In the genomic region with DNA sequence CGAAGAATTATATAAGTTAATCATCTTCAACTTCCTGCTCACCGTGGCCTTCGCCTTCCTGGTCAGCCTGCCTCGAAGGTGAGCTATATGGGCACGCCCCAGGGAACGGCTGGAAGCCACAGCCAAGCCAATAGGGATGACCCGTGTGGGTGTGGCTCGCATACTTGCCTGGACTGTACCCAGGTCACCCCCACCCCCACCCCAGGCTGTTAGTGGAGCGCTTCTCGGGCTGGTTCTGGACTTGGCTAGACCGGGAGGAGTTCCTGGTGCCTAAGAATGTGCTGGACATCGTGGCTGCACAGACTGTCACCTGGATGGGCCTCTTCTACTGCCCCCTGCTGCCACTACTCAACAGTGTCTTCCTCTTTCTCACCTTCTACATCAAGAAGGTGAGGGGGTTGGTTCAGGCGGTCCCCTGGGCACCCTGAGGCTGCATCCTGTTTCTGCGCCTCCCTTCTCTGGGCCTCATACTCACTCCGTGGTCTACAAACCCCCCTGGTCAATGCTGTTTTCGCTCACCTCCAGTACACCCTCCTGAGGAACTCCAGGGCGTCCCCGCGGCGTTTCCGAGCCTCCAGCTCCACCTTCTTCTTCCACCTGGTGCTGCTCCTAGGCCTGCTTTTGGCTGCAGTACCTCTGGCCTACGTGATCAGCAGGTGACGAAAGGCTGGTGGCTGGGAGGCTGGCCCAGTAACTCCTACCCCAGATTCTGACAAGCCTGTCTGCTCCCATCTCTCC, we compare ENCODE assay signal across 8 mouse cellular contexts. TPM values are rescaled to one million over a fixed set of nuclear protein-coding genes. Genes with fewer than 3 reads are reported as not detected.
DNase-seq lines count a peak whose midpoint lies in the region; ATAC-seq and TF ChIP-seq lines count a peak whose summit lies in the region.

No protein-coding gene starts in this region.

- no peaks in the 10 kb centered on the region for H3K9me3 ChIP-seq in CH12.LX (replicated peaks; ENCODE audit: low read length)
- no peaks in the 10 kb centered on the region for H3K9me3 ChIP-seq in hindbrain, embryonic 13.5 days

- H3K4me2 ChIP-seq in CH12.LX (ENCODE audit: insufficient read depth, low read depth, poor library complexity, severe bottlenecking) = peak overlapping the region; percentile 84
- peak overlapping the region; percentile 13; the same call in 1 of the 2 replicates for H3K4me2 ChIP-seq in hindbrain, embryonic 13.5 days

- WGBS in hindbrain, embryonic 13.5 days = 33% methylated on average over 23 of the region's 23 CpGs
- WGBS in liver, adult 2 months = 38% methylated on average over 23 of the region's 23 CpGs
- 24% methylated on average over 23 of the region's 23 CpGs for WGBS in small intestine, adult 2 months

- no peaks in the 10 kb centered on the region for H3K79me2 ChIP-seq in CH12.LX (replicated peaks; ENCODE audit: control insufficient read depth, extremely low read depth, insufficient read depth, poor library complexity, severe bottlenecking)
- H3K79me2 ChIP-seq in liver, adult 2 months (ENCODE audit: control insufficient read depth, insufficient read depth, low read length) = no peaks in the 10 kb centered on the region

- H3K4me1 ChIP-seq in CH12.LX (ENCODE audit: control insufficient read depth in 1 of 2, insufficient read depth in 2 of 2) = peaks cover 21 to 66% of the 10 kb centered on the region in 2 experiments
- H3K4me1 ChIP-seq in hindbrain, embryonic 13.5 days (replicated peaks) = peaks cover 3% of the 10 kb centered on the region; the same call in 1 of the 2 replicates
- peaks cover 4% of the 10 kb centered on the region for H3K4me1 ChIP-seq in liver, adult 2 months (ENCODE audit: control insufficient read depth, insufficient read depth, low read length)
- H3K4me1 ChIP-seq in small intestine, adult 2 months (ENCODE audit: control insufficient read depth, insufficient read depth, insufficient read length, low read length) = peaks cover 13% of the 10 kb centered on the region

- no peaks in the 10 kb centered on the region for H3K27me3 ChIP-seq in CH12.LX (replicated peaks)
- H3K27me3 ChIP-seq in hindbrain, embryonic 13.5 days = peaks cover 32% of the 10 kb centered on the region
- no peaks in the 10 kb centered on the region for H3K27me3 ChIP-seq in liver, adult 2 months (ENCODE audit: control insufficient read depth, insufficient read depth, low read length)
- no peaks in the 10 kb centered on the region for H3K27me3 ChIP-seq in small intestine, adult 2 months (ENCODE audit: control insufficient read depth, insufficient read depth, low read length)

- TF ChIP-seq CTCF in CH12.LX (conservative IDR thresholded peaks at IDR 0.05 in 1 of 2, IDR thresholded peaks at IDR 0.05 in 1 of 2; ENCODE audit: low read depth in 2 of 2, low read length in 2 of 2) = peak; percentile 49 to 79; a peak in 3 of 4 replicates
- peak; percentile 55 for TF ChIP-seq CTCF in liver, adult 2 months (IDR thresholded peaks at IDR 0.05; ENCODE audit: low read depth, low read length)
- no peak for TF ChIP-seq CTCF in small intestine, adult 2 months (IDR thresholded peaks at IDR 0.05; ENCODE audit: extremely low read depth, insufficient read length, insufficient replicate concordance, low read depth, low read length)

- peak overlapping the region; percentile 22 to 45 (median 27) for H3K4me3 ChIP-seq in CH12.LX (replicated peaks in 1 of 3; ENCODE audit: low read depth in 2 of 3, low read length in 2 of 3, poor library complexity in 1 of 3)
- no peak overlapping the region for H3K4me3 ChIP-seq in hindbrain, embryonic 13.5 days
- no peak overlapping the region for H3K4me3 ChIP-seq in liver, adult 2 months (ENCODE audit: insufficient read depth, low read depth, low read length)
- peak overlapping the region; percentile 69 for H3K4me3 ChIP-seq in small intestine, adult 2 months (ENCODE audit: low read depth, low read length)

- no peak for ATAC-seq in CD4-positive, CD25-positive, alpha-beta regulatory T cell, adult 4 months
- ATAC-seq in hindbrain, embryonic 13.5 days (ENCODE audit: low FRiP score) = no peak

- H3K9ac ChIP-seq in CH12.LX (ENCODE audit: insufficient read depth, low read depth) = peak overlapping the region; percentile 39
- H3K9ac ChIP-seq in hindbrain, embryonic 13.5 days = no peak overlapping the region
- no peak overlapping the region for H3K9ac ChIP-seq in liver, adult 2 months (ENCODE audit: low read depth, low read length)

- 0 out of 2 replicates have a peak, but pooled peaks have one; percentile 43 for TF ChIP-seq EP300 in CH12.LX (IDR thresholded peaks at IDR 0.05; ENCODE audit: low read length)

- dilution Hi-C loops in CH12.LX (cut with MboI; ENCODE audit: extremely low pct_ligation_motif_present, extremely low pct_unique_long_range_greater_than_20kb, low sequenced_read_pairs) = no loop called here

- peak; percentile 43; the same call in 1 of the 2 replicates for TF ChIP-seq POLR2A in CH12.LX (IDR thresholded peaks at IDR 0.05; ENCODE audit: low read depth, low read length)
- TF ChIP-seq POLR2A in liver, adult 2 months (IDR thresholded peaks at IDR 0.05; ENCODE audit: extremely low read depth, insufficient read depth, low read length) = no peak
- TF ChIP-seq POLR2A in small intestine, adult 2 months (IDR thresholded peaks at IDR 0.05; ENCODE audit: low read depth, low read length) = peak; percentile 72

- intact Hi-C loops in left cerebral cortex, postnatal 10 days (cut with DNase I) = no loop called here

- peaks cover 0 to 21% of the 10 kb centered on the region in 2 experiments for H3K36me3 ChIP-seq in CH12.LX (replicated peaks in 1 of 2; ENCODE audit: control insufficient read depth in 1 of 2, insufficient read depth in 1 of 2, low read length in 1 of 2)
- no peaks in the 10 kb centered on the region for H3K36me3 ChIP-seq in hindbrain, embryonic 13.5 days
- H3K36me3 ChIP-seq in liver, adult 2 months (ENCODE audit: control insufficient read depth, insufficient read depth, low read length) = no peaks in the 10 kb centered on the region
- H3K36me3 ChIP-seq in small intestine, adult 2 months (ENCODE audit: control insufficient read depth, insufficient read depth, low read length) = no peaks in the 10 kb centered on the region

- H3K27ac ChIP-seq in CH12.LX (ENCODE audit: insufficient read depth, low read depth) = peak overlapping the region; percentile 61
- H3K27ac ChIP-seq in hindbrain, embryonic 13.5 days = no peak overlapping the region
- H3K27ac ChIP-seq in liver, adult 2 months (replicated peaks; ENCODE audit: insufficient read depth, low read depth, low read length) = no peak overlapping the region
- peak overlapping the region; percentile 96 for H3K27ac ChIP-seq in small intestine, adult 2 months (ENCODE audit: insufficient read depth, low read depth, low read length)

- in situ Hi-C loops in CH12.LX (cut with MboI; ENCODE audit: low pct_ligation_motif_present, low pct_unique_long_range_greater_than_20kb, low sequenced_read_pairs) = loop anchor here (5.0 kb wide), 1 partner anchor 36 kb away; the partner anchor contains the start of genes Afmid and Tk1

- TF ChIP-seq RAD21 in CH12.LX (IDR thresholded peaks at IDR 0.05; ENCODE audit: low read depth, low read length) = peak; percentile 40

- peak; percentile 43 for DNase-seq in CD4-positive, CD25-positive, alpha-beta regulatory T cell, adult 2 months (ENCODE audit: low read depth, low spot score)
- peak; percentile 75 for DNase-seq in CH12.LX (ENCODE audit: extremely low read depth)
- DNase-seq in liver, adult 2 months (ENCODE audit: extremely low read depth, low read depth, low spot score) = peak; percentile 68
- DNase-seq in cerebellum, adult 9-11 months = no peak
- DNase-seq in left cerebral cortex, postnatal 10 days (ENCODE audit: extremely low spot score in 1 of 2, low spot score in 2 of 2) = no peak

RNA-seq across cellular contexts. Expression of gene 6030468B19Rik, which starts 6.6 kb away (rescaled TPM):
- polyA plus RNA-seq in CD4-positive, CD25-positive, alpha-beta regulatory T cell, adult 4 months (2017; shearing (Covaris generic)) = 1 to 10 TPM in 1 of 2 experiments, not detected in 1; 1.0 TPM
- 0.46 and 0.93 TPM in 2 replicates for total RNA-seq in CH12.LX (2012; rRNA removed)
- total RNA-seq in CH12.LX (2014; rRNA removed) = 1.3 and 1.5 TPM in 2 replicates
- 1.4 and 1.7 TPM in 2 replicates for polyA plus RNA-seq in CH12.LX (2012; ENCODE audit: insufficient read length, low read depth)
- not detected in 2 replicates for polyA plus RNA-seq in hindbrain, embryonic 13.5 days (2015; fragmentation: Nextera tagmentation; extraction: Ambion mirVana)
- total RNA-seq in liver, adult 2 months (2014; rRNA removed) = not detected in 2 replicates
- polyA plus RNA-seq in liver, adult 2 months (2012; rRNA removed) = not detected in 2 replicates
- polyA plus RNA-seq in small intestine, adult 2 months (2012; rRNA removed) = 0.09 and 0.47 TPM in 2 replicates
- not detected for total RNA-seq in left cerebral cortex, postnatal 10 days (2021)

RNA-seq across cellular contexts. Expression of gene Tmc6, which starts 8.9 kb away (rescaled TPM):
- 100 to 1,000 TPM in 1 of 2 experiments, 10 to 100 TPM in 1; 85.5 to 146 TPM for polyA plus RNA-seq in CD4-positive, CD25-positive, alpha-beta regulatory T cell, adult 4 months (2017; shearing (Covaris generic))
- total RNA-seq in CH12.LX (2012; rRNA removed) (24.8 and 26.8 TPM in 2 replicates), CH12.LX (2014; rRNA removed) (16.3 and 16.8 TPM in 2 replicates)
- polyA plus RNA-seq in CH12.LX (2012; ENCODE audit: insufficient read length, low read depth) = 28.4 and 30.0 TPM in 2 replicates
- 5.3 TPM in 2 replicates for polyA plus RNA-seq in hindbrain, embryonic 13.5 days (2015; fragmentation: Nextera tagmentation; extraction: Ambion mirVana)
- total RNA-seq in liver, adult 2 months (2014; rRNA removed) = 5.3 and 8.8 TPM in 2 replicates
- 11.8 and 13.5 TPM in 2 replicates for polyA plus RNA-seq in liver, adult 2 months (2012; rRNA removed)
- 53.5 and 84.7 TPM in 2 replicates for polyA plus RNA-seq in small intestine, adult 2 months (2012; rRNA removed)
- total RNA-seq in left cerebral cortex, postnatal 10 days (2021) = 1 to 10 TPM; 4.7 to 4.8 TPM

RNA-seq across cellular contexts. Expression of gene Tmc8, which starts 9.0 kb away (rescaled TPM):
- polyA plus RNA-seq in CD4-positive, CD25-positive, alpha-beta regulatory T cell, adult 4 months (2017; shearing (Covaris generic)) = 10 to 100 TPM; 35.1 to 41.6 TPM
- total RNA-seq in CH12.LX (2012; rRNA removed) (4.0 and 6.1 TPM in 2 replicates), CH12.LX (2014; rRNA removed) (1.4 and 2.2 TPM in 2 replicates)
- 8.8 and 9.8 TPM in 2 replicates for polyA plus RNA-seq in CH12.LX (2012; ENCODE audit: insufficient read length, low read depth)
- 0.75 and 1.5 TPM in 2 replicates for polyA plus RNA-seq in hindbrain, embryonic 13.5 days (2015; fragmentation: Nextera tagmentation; extraction: Ambion mirVana)
- 0.55 and 1.1 TPM in 2 replicates for total RNA-seq in liver, adult 2 months (2014; rRNA removed)
- polyA plus RNA-seq in liver, adult 2 months (2012; rRNA removed) = 1.7 and 3.1 TPM in 2 replicates
- polyA plus RNA-seq in small intestine, adult 2 months (2012; rRNA removed) = 34.3 and 59.6 TPM in 2 replicates
- 1 to 10 TPM in 1 of 2 experiments, under 1 TPM in 1; 0.79 to 1.5 TPM for total RNA-seq in left cerebral cortex, postnatal 10 days (2021)

RNA-seq across cellular contexts. Expression of gene Gm20708, which starts 18.6 kb away (rescaled TPM):
- polyA plus RNA-seq in CD4-positive, CD25-positive, alpha-beta regulatory T cell, adult 4 months (2017; shearing (Covaris generic)) = 1 to 10 TPM; 1.0 to 3.2 TPM
- total RNA-seq in CH12.LX (2012; rRNA removed) = 0.59 and 1.0 TPM in 2 replicates
- total RNA-seq in CH12.LX (2014; rRNA removed) = 0.50 TPM in 1 of 2 replicates, not detected in the other
- polyA plus RNA-seq in CH12.LX (2012; ENCODE audit: insufficient read length, low read depth) = 0.80 and 1.6 TPM in 2 replicates
- 0.70 and 0.74 TPM in 2 replicates for polyA plus RNA-seq in hindbrain, embryonic 13.5 days (2015; fragmentation: Nextera tagmentation; extraction: Ambion mirVana)
- total RNA-seq in liver, adult 2 months (2014; rRNA removed) = 0.37 and 0.40 TPM in 2 replicates
- polyA plus RNA-seq in liver, adult 2 months (2012; rRNA removed) = 0.21 and 0.40 TPM in 2 replicates
- 0.06 TPM in 1 of 2 replicates, not detected in the other for polyA plus RNA-seq in small intestine, adult 2 months (2012; rRNA removed)
- 1 to 10 TPM; 3.1 to 4.3 TPM for total RNA-seq in left cerebral cortex, postnatal 10 days (2021)

RNA-seq across cellular contexts. Expression of gene Syngr2, which starts 18.6 kb away (rescaled TPM):
- 100 to 1,000 TPM; 110 to 153 TPM for polyA plus RNA-seq in CD4-positive, CD25-positive, alpha-beta regulatory T cell, adult 4 months (2017; shearing (Covaris generic))
- total RNA-seq in CH12.LX (2012; rRNA removed) (362 and 409 TPM in 2 replicates), CH12.LX (2014; rRNA removed) (395 and 553 TPM in 2 replicates)
- 513 and 654 TPM in 2 replicates for polyA plus RNA-seq in CH12.LX (2012; ENCODE audit: insufficient read length, low read depth)
- 14.6 and 16.5 TPM in 2 replicates for polyA plus RNA-seq in hindbrain, embryonic 13.5 days (2015; fragmentation: Nextera tagmentation; extraction: Ambion mirVana)
- 37.9 and 54.2 TPM in 2 replicates for total RNA-seq in liver, adult 2 months (2014; rRNA removed)
- 124 and 152 TPM in 2 replicates for polyA plus RNA-seq in liver, adult 2 months (2012; rRNA removed)
- polyA plus RNA-seq in small intestine, adult 2 months (2012; rRNA removed) = 183 and 229 TPM in 2 replicates
- 10 to 100 TPM in 1 of 2 experiments, 1 to 10 TPM in 1; 7.5 to 10.9 TPM for total RNA-seq in left cerebral cortex, postnatal 10 days (2021)

Comparison
In these comparisons a context has a peak if more than half of its experiments do, and no peak if none do; other contexts are left out.
1. DNase-seq: peak in CD4-positive, CD25-positive, alpha-beta regulatory T cell, adult 2 months (single experiment), CH12.LX (single experiment) and liver, adult 2 months (single experiment); none in cerebellum, adult 9-11 months (single experiment) and left cerebral cortex, postnatal 10 days (0 of 2).
2. H3K27ac ChIP-seq: peak in CH12.LX (single experiment) and small intestine, adult 2 months (single experiment); none in hindbrain, embryonic 13.5 days (single experiment) and liver, adult 2 months (single experiment).
3. H3K4me3 ChIP-seq: peak in CH12.LX (3 of 3) and small intestine, adult 2 months (single experiment); none in hindbrain, embryonic 13.5 days (single experiment) and liver, adult 2 months (single experiment).